Mouse (Mus musculus): ENCODE results near the gene Prkar1b.

Gene Prkar1b

DNA sequence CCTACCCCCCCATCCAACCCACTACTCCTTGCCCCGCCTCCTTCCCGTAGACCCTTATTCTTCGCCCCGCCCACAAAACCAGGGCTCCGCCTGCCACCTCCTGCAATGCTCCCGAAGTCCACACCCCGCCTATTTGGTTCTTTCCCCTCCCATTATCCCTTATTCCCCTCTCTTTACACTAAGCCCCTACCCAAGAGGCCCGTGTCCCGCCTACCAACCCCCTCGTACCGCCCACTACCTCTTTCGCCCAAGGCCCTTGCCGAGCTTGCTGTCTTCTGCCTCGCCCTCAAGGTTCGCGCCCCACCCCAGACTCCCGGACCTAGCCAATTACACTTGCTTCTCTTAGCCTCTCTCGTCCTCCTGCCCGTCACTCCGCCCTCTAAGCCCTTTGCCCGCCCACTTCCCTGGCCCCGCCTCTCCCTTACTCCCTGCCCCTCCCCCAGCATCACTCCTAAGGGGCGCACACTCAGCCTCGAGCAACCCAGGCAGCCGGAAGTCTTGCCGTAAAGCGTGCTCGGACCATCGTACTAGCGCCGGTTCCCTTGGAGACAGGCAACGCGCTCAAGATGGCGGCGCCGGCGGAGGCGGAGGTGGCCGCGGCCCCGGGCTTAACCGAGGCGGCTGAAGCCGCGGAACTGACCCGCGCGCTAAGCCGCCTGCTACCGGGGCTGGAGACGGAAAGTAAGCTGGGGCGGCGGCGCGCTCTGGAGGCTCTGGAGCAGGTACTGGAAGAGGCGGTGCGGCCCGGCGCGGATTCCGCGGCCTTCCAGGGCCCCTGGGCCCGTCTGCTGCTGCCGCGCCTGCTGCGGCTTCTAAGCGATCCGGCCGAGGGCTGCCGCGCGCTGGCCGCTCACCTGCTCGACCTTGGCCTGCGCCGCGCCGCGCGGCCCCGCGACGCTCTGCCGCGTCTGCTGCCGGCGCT lies at the start of gene Prkar1b, which contains the start of gene Dnaaf5:
Prkar1b (minus strand) TSS at position 321 of the 922 bp plus-strand sequence.
Dnaaf5 (plus strand) TSS at position 543 of the 922 bp plus-strand sequence.
- DNase-seq: peak; percentile 97 to 98

DNA sequence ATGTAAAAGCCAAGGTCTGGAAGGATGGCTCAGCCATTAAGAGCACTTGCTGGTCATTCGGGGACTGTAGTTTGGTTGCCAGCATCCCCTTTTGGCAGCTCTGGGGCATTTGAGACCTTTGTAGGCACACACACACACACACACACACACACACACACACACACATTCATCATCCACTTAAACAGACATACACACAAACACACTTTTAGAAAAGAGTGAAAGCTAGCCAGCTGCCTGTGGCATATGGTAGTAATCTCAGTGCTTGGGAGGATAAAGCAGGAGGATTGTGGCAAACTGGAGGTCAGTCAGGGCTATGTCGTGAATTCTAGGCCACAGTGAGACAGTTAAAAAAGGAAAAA lies 49.8 kb upstream of the Prkar1b start:
- DNase-seq: no peak

DNA sequence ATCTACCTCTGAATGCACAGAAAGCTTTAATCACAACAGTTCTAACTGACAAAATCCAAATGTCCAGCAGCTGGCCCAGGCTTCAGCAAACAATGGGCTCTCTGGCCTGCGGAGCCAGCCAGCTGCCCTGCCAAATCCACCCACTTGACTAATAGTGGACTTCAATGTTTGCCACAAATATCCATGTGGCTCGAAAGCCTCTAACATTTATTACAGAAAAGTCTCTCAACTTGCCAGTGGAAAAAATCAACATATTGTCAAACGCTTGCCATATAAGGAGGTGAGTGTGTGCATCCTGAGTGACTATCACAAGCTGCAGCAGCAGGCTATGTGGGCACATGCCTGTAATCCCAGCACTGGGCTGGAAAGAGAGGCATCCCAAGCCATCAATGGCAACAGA lies 49.0 kb upstream of the Prkar1b start:
- DNase-seq: no peak

DNA sequence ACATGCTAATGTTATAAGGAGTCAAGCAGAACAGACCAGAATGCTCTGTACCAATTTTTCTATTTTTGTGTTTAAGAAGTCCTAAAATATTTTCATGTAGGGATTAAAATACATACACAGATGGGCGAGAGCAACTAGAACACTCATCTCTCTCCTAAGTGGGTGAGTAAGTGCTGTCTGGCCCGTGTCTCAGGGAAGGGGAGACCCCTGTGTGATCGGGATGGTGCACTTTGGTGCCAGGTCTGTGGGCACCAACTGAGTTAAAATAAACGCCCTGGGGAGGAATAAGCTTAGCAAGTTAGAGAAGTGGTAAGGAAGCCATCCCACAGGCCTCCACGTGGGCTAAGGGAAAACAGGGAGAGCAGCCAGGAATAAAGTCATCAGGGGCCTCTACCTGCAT lies 41.2 kb upstream of the Prkar1b start:
- DNase-seq: no peak

DNA sequence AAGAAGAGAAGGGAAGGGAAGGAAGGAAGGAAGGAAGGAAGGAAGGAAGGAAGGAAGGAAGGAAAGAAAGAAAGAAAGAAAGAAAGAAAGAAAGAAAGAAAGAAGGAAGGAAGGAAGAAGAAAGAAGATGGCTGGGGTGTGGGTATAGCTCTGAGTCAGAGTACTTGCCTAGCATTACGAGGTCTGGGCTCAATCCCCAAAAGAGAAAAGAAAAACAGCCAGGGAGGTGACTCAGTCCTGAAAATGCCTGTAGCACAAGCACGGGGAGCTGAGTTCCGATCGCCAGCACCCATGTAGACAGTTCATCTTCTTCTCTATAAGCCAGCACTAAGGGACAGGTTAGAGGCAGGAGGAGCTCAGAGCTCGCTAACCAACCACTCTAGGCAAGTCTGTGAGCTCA lies 39.9 kb upstream of the Prkar1b start:
- no peak for DNase-seq

DNA sequence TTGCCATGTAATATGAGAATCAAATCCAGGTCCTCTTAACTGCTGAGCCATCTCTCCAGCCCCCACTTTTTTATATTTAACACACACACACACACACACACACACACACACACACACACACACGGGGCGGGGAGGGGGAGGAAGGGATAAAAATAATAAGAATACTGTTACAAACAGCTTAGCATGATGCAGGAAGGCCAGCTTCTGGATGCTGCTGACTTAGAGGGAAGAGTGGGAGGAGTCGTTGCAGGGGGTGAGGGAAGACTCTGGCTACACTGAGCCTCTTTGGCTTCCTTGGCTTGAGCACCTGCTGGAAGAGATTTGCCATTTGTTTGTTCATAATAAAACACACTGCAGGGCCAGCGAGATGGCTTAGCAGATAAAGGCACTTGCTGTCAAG lies 35.1 kb upstream of the Prkar1b start:
- no peak for DNase-seq

DNA sequence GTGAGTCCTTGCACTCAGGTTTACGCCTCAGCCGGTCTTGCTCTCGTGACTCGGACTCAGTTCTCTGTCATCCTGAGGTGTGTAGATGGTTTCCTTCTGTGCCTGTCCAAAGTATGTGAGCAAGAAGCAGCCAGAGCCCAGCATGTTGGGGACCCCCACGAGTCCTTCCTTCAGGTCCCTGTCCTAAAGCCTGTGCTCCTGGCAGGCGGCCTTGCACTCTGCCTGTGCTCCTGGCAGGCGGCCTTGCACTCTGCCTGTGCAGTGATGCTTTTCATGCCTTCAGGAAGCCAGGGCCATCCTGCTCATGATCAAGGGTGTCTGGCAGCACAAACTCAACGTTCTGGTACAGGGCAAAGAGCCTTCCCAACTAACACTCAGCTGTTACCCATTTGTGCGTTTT lies 33.8 kb upstream of the Prkar1b start:
- no peak for DNase-seq

DNA sequence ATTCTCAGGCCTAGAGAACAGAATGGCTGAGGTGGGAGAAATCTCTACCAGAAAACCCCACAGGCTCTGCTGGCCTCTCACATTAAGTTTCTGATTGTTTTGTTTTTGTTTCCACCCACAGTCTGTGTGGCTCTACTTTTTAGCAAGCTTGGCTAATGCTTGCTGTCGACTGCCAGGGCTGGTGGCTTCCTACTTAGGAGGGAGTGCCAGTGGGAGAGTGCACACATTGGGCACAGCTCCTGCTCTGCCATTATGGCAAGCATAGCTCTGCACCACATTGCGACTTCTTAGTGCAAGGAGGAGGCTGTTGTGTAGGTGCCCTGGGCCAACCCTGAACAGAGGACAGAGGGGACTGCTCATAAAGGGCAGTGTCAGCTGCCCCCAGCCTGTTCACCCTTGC lies 33.3 kb upstream of the Prkar1b start:
- DNase-seq: no peak

DNA sequence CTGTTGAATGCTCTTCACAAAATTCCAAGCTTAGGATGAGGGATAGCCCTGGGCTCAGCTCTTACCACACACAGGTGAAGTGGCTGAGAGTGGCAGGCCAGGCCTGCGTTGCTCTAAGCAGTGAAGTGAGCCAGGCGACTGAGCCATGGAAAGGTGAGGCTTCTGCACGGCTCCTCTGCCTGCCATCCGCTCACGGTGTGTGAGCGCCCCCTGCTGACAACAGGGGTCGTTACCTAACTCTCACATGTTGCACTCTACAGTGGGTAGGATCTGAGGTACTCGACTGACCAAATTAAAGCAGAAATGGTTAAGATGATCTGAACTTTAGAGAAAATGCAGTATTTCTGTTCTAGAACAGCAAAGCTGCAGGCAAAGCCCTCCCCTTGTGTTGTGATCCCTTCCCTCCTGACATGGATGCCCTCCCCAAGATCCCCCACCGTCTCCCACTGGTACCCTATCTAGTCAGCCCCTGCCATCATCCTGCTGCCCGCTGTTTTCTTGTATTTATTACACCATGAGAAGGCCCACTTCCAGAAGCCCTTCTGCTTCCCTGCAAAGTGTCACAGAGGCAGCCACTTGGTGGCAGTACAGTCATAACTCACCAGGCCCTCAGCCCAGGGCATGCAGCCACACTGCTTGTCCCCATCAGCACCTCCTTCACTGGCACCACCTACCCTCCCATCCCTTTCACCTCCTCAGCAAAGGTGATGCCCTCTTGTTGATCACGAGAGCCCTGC lies 29.3 kb upstream of the Prkar1b start:
- DNase-seq: peak; percentile 43 to 50

DNA sequence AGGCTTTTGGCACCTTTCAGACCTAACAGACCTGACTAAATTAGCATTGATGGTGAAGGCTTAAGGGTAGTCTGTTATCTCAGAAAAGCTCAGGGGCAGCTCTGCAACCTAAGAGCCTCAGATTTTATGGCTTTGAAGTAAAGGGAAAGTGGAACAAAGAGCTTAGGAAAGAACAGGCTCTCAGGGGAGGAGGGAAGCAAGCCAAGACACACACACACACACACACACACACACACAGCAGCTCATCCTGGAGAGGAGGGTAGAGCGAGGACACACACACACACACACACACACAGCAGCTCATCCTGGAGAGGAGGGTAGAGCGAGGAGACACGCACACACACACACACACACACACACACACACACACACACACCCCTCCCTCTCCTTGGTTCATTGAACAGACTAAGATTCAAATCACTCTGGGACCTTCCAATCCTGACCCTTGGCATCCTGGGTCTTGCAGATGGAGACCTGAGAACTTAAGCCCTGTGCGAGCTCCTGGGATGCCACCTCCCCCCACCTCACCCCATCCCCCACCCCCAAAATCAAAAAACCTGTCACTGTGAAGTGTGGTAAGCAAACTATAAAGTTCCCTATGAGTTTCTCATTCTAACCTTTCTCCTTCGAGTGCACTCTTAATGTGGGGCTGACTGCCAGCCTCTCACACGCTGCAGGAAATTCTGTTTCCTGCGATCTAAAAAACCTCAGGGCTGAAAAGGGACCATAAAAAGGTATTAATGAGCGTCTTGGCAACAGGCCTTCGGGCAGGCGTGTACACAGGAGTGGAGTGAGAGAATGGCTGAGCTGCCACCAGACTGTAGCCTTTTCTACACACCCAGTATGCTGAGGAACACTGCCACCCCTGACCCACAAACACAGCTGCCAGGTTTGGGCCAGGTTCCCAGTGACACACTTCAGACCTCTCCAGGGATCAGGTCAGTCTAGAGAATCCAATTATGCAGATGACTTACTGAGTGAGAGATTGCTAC lies 25.1 kb upstream of the Prkar1b start:
- no peak for DNase-seq

DNA sequence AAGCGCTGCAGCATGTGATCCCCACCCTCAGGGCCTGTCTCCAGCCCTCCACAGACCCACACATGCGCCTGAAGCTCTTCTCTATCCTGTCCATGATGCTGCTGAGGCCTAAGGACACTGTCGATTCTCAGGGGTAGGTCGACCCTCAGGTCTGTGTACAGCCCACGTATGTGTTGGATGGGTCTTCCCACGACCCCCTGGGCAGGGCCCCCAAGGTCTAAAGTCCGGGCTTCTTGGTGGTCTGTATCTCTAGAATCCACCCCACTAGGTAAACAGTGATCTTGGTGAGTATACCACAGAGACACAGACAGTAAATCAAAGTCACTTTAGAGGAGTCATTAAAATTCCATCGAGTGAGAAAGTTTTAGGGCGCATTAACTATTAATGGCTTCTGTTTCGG lies 24.3 kb upstream of the Prkar1b start:
- no peak for DNase-seq

DNA sequence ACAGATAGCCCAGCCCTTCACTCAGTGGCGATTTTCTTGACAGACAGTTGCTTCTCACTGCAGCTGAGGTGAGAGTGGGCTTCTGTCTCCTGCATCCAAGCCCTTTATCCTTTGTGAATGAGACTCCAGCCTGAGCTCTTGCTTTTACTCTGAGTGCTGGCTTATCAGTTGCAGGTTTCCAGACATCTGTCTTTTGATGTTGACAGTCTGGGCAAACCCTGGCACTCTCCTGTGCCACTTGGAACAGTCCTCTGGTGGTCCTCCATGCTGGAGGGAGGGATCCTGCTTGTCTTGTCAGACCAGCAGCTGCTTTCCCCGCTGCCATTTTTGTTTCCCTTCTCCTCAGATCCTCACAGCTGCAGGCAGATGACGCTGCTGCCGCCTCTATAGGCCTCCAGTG lies 22.1 kb upstream of the Prkar1b start:
- DNase-seq: no peak

DNA sequence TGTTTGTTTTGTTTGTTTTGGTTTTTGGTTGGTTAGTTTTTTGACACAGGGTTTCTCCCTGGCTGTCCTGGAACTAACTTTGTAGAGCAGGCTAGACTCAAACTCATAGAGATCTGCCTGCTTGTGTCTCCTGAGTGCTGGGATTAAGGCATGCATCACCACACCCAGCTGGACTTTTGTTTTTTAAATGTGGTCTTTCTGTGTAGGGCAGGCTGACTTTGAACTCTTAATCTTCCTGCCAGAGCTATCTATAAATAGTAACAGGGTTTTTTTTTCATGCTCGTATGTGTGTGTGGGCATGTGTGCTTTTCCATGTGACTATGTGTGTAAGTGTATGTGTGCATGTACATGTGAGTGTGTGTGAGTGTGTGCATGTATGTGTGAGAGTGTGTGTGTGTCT lies 17.7 kb upstream of the Prkar1b start:
- no peak for DNase-seq

DNA sequence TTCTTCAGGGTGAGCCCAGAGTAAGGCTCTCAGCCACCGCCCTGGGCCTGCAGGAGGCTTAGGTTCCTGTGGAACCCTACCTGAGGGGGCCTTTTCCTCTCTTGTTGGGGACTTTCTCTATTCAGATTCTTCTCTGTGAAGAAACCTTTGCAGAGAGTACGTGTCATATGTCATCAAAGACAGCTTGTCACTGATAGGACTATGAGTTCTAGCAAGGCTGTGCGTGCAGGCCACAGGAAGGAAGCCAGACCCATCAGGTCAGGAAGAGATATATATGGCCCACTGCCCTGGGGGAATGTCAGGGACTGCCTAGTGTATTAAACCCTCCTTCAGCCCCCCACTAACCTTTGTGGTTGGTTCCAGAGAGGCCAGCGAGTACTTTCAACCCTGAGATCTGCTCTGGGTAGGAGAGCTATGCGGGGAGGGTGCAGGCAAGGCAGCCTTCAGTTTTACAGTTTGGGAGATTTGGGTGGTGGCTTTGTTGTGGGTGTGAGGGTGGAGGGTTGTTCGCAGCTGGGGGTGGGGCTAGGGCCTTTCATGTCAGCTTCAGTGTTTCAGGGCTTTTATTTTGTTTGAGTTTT lies 17.1 kb upstream of the Prkar1b start:
- peak; percentile 61 to 79 for DNase-seq

DNA sequence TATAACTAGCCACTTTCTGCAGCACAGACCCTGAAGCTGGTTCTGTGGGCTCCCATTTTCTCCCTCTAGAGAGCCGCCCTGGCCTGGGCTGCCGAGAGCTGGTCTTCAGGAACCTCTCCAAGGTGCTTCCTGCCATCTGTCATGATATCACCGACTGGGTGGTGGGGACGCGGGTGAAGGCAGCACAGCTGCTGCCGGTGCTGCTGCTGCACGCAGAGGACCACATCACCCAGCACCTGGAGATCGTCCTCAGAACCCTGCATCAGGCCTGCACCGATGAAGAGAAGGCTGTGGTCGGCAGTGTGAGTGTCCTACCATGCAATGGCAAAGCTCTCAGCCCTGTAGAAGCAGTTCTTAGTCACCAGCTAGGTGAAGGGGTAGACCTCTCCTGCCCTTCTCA lies 11.8 kb upstream of the Prkar1b start:
- DNase-seq: peak; percentile 71 to 78

DNA sequence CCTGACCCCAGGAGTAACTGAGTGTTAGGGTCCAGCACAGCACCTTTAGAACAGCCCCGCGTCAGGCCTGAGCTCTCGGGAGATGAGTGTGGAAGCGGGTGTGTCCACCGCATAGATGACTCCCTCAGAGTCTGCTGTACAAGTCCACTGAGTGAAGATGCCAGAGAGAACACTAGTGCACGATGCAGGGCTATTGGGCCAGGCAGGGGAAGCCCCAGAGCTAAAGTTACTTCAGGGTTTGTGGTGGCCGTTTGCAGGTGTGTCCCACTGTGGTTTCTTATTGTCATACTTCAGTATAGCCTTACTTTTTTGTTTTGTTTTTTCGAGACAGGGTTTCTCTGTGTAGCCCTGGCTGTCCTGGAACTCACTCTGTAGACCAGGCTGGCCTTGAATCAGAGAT lies 11.1 kb upstream of the Prkar1b start:
- no peak for DNase-seq

DNA sequence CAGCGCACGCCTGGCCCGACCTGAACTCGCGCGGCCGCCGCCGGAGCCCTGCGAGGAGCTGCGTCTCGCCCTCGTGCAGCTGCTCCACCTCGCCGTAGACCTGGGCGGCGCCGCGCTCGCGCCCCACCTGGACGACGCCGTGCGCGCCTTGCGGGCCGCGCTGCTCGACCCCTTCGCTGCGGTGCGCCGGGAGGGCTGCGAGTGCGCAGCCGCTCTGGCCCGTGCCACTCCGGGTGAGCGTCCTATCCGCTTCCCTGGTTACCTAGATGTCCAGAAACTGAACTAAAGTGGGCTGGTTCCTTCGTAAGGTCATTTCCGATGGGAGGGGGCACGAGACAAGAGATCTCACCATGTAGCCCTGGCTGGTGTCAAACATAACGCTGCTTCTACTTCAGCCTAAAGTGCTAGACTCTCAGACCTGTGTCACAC lies 816 bp upstream of the Prkar1b start:
- peak; percentile 44 to 47 for DNase-seq

DNA sequence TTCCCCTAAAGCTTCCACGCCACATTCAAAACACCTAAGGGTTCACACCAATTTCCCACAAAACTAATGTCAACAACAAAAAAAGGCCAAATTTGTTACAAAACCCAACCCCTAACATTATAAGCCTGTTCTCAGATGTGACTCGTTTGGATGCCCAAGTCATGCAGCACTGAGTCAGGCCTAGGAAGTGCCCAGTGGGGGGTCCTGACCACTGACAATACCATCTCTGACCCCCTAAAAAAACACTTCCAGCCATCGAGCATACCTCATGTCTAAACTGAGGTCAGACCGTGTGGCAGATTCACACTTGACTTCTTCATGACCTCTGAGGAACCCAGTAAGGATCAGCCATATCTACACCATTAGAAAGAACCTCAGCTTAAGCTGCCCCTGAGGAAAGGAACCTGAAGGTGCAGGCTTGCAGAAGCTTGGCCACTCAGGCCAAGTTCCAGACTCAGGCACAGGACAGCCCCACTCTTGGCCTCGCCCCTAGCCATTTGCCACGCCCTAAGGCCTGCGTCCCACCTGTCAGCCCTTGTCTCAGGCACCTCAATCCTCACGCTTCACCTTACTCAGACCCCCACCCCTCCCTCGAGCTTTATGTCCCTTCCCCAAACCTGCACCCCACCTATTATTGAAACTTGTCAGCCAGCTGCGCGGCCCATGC lies 662 bp downstream of the Prkar1b start:
- no peak for DNase-seq

DNA sequence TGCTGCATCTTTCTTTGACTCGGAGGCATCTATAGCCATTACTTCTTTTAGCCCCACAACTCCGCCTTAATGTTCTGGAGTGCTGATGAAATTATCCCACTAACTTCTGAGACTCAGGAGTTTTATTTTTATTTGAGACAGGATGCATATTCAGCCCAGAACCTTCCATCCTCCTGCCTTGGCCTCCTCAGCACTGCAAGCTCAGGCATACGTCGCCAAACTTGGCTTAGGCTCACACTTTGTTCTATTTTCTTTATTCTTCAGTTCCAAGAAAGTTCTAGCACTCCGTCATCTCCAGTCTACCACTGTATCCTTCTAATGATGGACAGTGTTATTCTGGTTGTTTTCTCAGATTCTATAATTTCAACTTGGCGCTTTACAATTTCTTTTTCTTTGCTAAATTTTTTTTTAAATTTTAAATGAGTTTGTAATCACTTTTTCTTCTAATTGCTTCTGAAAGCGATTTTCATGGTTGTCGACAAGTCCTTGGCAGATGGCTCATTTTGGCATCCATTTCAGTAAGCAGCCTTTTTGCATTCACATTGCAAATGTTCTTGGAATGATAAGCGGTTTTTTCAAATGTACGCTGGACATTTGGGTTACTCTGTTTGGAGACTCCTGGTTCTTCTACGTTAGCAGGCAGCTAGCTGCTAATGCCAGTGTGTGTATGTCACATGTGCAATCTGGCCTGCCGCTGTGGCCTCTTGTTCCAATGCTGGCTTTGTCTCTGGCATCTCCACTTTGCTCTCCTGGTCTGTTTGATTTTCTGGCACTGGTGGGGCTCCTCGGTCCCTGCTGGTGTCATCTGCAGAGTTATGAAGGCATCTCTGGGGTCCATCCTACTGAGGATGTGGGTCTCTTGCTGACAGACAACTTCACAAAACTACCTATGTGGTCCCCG lies 2.4 kb downstream of the Prkar1b start:
- DNase-seq: no peak

DNA sequence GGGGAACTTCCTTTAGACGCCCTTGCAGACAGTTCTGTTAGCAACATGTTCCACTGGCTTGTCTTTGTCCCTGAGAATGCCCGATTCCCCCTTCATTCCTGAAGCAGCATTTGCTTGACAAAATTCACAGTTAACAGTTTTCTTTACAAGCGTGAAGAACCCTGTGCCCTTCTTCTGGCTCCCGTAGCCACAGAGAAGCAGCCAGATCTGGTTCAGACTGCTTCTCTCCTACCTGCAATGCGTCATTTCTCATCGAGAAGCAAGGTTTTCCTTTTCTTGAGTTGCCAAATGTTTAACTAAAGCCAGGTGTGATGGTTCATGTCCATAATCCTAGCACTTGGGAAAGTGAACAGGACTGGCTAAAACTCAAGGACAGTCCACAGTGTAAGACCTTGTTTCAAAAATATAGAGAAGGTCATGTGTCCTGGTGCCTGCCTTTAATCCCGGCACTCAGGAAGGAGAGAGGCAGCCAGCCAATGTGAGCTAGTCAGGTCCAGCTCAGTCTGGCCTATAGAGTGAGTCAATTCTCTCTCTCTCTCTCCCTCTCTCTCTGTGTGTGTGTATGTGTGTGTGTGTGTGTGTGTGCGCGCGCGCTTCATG lies 3.2 kb downstream of the Prkar1b start:
- no peak for DNase-seq

Data from thymus, adult 18-20 months (tissue).